Mouse (Mus musculus) kidney, adult 2 months (tissue): ENCODE measurements around the gene Hhipl2.

ENCODE experiments used
- CTCF ChIP-seq: fragments of 200-500 bp; conservative IDR thresholded peaks from 2 replicates; pipeline ENCODE4 v1.5.1; 2011; ENCODE audit warnings: low read depth, mild to moderate bottlenecking, control low read depth, low read length, moderate library complexity, mixed read lengths; ENCODE audit not compliant: insufficient read depth, insufficient read length
- POLR2A ChIP-seq: fragments of 200-500 bp; IDR thresholded peaks from one replicate; pipeline ENCODE4 v1.6.1; 2011; ENCODE audit warnings: low read depth, low read length, control low read depth

- TF ChIP-seq CTCF (no peak), POLR2A (no peak)
Measured at GRCm38 (mm10) chr1:183374728-183375127, 43.3 kb upstream of the Hhipl2 start.
